Mouse (Mus musculus): Measurements from ENCODE around the gene Zdhhc7.

The Zdhhc7 gene

GRCm38 (mm10) chr8:120036578-120036977 lies 64.7 kb downstream of the Zdhhc7 start:
- DNase-seq (ENCODE audit: low read depth, low spot score): no peak

GRCm38 (mm10) chr8:120036111-120036510 lies 65.2 kb downstream of the Zdhhc7 start:
- peak; percentile 29 for DNase-seq (ENCODE audit: low read depth, low spot score)

- peak; percentile 54 for DNase-seq (ENCODE audit: low read depth, low spot score)
Measured at GRCm38 (mm10) chr8:120034471-120034870, 66.8 kb downstream of the Zdhhc7 start.

- DNase-seq (ENCODE audit: low read depth, low spot score): no peak
Measured at GRCm38 (mm10) chr8:120032549-120033208, 68.6 kb downstream of the Zdhhc7 start.

Data from brain, adult 2 months (tissue).